In genomic region chr12:9519346-9519745, GRCm38 (mm10) we compare ENCODE assay signal across 11 mouse cellular contexts. TPM values are rescaled to one million over a fixed set of nuclear protein-coding genes. Genes with fewer than 3 reads are reported as not detected.
DNase-seq lines count a peak whose midpoint lies in the region; ATAC-seq and TF ChIP-seq lines count a peak whose summit lies in the region.
"Had no signal": no experiment of that assay in that cellular context is flagged by ENCODE, and none has a peak within 500 bp of the region (broad histone marks: within the 10 kb centered on the region; RNA-seq: fewer than 3 reads in every experiment).

No protein-coding gene starts in this region.

- H3K27ac ChIP-seq in hindbrain, postnatal 0 days: no peak overlapping the region
- no peak overlapping the region for H3K27ac ChIP-seq in hindbrain, embryonic 14.5 days
- H3K27ac ChIP-seq: forebrain, embryonic 12.5 days had no signal

- H3K36me3 ChIP-seq in hindbrain, postnatal 0 days (ENCODE audit: insufficient read depth, low read length): no peaks in the 10 kb centered on the region
- H3K36me3 ChIP-seq in hindbrain, embryonic 14.5 days (replicated peaks; ENCODE audit: control insufficient read depth, insufficient read depth): no peaks in the 10 kb centered on the region
- H3K36me3 ChIP-seq: forebrain, embryonic 12.5 days had no signal

- TF ChIP-seq CTCF in hindbrain, postnatal 0 days (IDR thresholded peaks at IDR 0.05; ENCODE audit: low read depth): no peak

- H3K4me2 ChIP-seq in hindbrain, postnatal 0 days (ENCODE audit: low read depth, low read length): no peak overlapping the region
- H3K4me2 ChIP-seq in hindbrain, embryonic 14.5 days (replicated peaks): no peak overlapping the region
- H3K4me2 ChIP-seq: forebrain, embryonic 12.5 days had no signal

- H3K4me3 ChIP-seq in hindbrain, postnatal 0 days (ENCODE audit: low read length): no peak overlapping the region
- no peak overlapping the region for H3K4me3 ChIP-seq in hindbrain, embryonic 14.5 days (replicated peaks; ENCODE audit: low read length)
- H3K4me3 ChIP-seq: forebrain, embryonic 12.5 days had no signal

- no peaks in the 10 kb centered on the region for H3K4me1 ChIP-seq in hindbrain, postnatal 0 days (ENCODE audit: insufficient read depth, low read length)
- H3K4me1 ChIP-seq in hindbrain, embryonic 14.5 days (replicated peaks; ENCODE audit: control insufficient read depth, insufficient read depth, low read length): no peaks in the 10 kb centered on the region
- H3K4me1 ChIP-seq: forebrain, embryonic 12.5 days had no signal

- no peak for ATAC-seq in hindbrain, postnatal 0 days
- no peak for ATAC-seq in hindbrain, embryonic 14.5 days (ENCODE audit: low FRiP score)

- H3K9me3 ChIP-seq in hindbrain, postnatal 0 days (ENCODE audit: low read length): no peaks in the 10 kb centered on the region
- H3K9me3 ChIP-seq in hindbrain, embryonic 14.5 days (ENCODE audit: control insufficient read depth, low read length): no peaks in the 10 kb centered on the region
- H3K9me3 ChIP-seq: forebrain, embryonic 12.5 days had no signal

- peak; percentile 2 for DNase-seq in hindbrain, postnatal 0 days (ENCODE audit: low spot score)
- no peak for DNase-seq in hindbrain, embryonic 14.5 days (ENCODE audit: low spot score)
- DNase-seq in testis, postnatal 14 days (ENCODE audit: low spot score): peak; percentile 15
- DNase-seq in testis, postnatal 10 days (ENCODE audit: low spot score): no peak
- peak; percentile 19 for DNase-seq in kidney, postnatal 10 days
- no peak for DNase-seq in thymus, postnatal 4 days
- DNase-seq in urinary bladder, adult 2 months (ENCODE audit: low spot score): no peak
- DNase-seq: layer of hippocampus, adult 9-11 months; retina, postnatal 1 day; thymus, postnatal 36 days had no signal

- no peak overlapping the region for H3K9ac ChIP-seq in hindbrain, postnatal 0 days (replicated peaks; ENCODE audit: low read length)
- no peak overlapping the region for H3K9ac ChIP-seq in hindbrain, embryonic 14.5 days
- H3K9ac ChIP-seq: forebrain, embryonic 12.5 days had no signal

- WGBS in hindbrain, postnatal 0 days: 55% methylated on average over 3 of the region's 3 CpGs
- 78% methylated on average over 3 of the region's 3 CpGs for WGBS in hindbrain, embryonic 14.5 days

- no peaks in the 10 kb centered on the region for H3K27me3 ChIP-seq in hindbrain, postnatal 0 days (ENCODE audit: insufficient read depth, low read length)
- no peaks in the 10 kb centered on the region for H3K27me3 ChIP-seq in hindbrain, embryonic 14.5 days (ENCODE audit: control insufficient read depth, insufficient read depth, low read length)
- H3K27me3 ChIP-seq: forebrain, embryonic 12.5 days had no signal

RNA-seq across cellular contexts. Expression of gene Osr1, which starts 50.6 kb away (rescaled TPM):
- 8.7 and 17.6 TPM in 2 replicates for total RNA-seq in hindbrain, postnatal 0 days (2014; rRNA removed)
- polyA plus RNA-seq in hindbrain, postnatal 0 days (2015; fragmentation: Nextera tagmentation; extraction: Ambion mirVana): 7.1 and 8.5 TPM in 2 replicates
- polyA plus RNA-seq in hindbrain, embryonic 14.5 days (2014; fragmentation: Nextera tagmentation; extraction: Ambion mirVana): 9.6 and 13.2 TPM in 2 replicates
- 59.8 and 99.7 TPM in 2 replicates for polyA plus RNA-seq in urinary bladder, adult 2 months (2012; rRNA removed)

Comparison
In these comparisons a context has a peak if more than half of its experiments do, and no peak if none do; other contexts are left out.
1. DNase-seq: peak in hindbrain, postnatal 0 days (single experiment), testis, postnatal 14 days (single experiment) and kidney, postnatal 10 days (single experiment); none in hindbrain, embryonic 14.5 days (single experiment), testis, postnatal 10 days (single experiment), thymus, postnatal 4 days (single experiment) and urinary bladder, adult 2 months (single experiment).